Mouse (Mus musculus): Measurements from ENCODE around the gene Fbxo7. TPM values are rescaled to one million over a fixed set of nuclear protein-coding genes. Genes with fewer than 3 reads are reported as not detected.

The Fbxo7 gene
- polyA plus RNA-seq, 1 experiment from 2014 or later = 26.0 TPM

GRCm38 (mm10) chr10:86046371-86046770 is 24.6 kb downstream of the Fbxo7 start:
- Histone ChIP-seq H3K27me3 (no peaks in the 10 kb centered on the region), H3K36me3 (peaks cover 28% of the 10 kb centered on the region), H3K4me1 (replicated peaks) (no peaks in the 10 kb centered on the region), H3K9ac (no peak overlapping the region), H3K4me2 (no peak overlapping the region), H3K4me3 (no peak overlapping the region), H3K27ac (replicated peaks) (no peak overlapping the region), H3K9me3 (no peaks in the 10 kb centered on the region)
- ATAC-seq (ENCODE audit: low read depth) = no peak
- WGBS = 95% methylated on average over 1 of the region's 1 CpGs

GRCm38 (mm10) chr10:86047786-86048185 is 26.0 kb downstream of the Fbxo7 start:
- Histone ChIP-seq H3K27me3 (no peaks in the 10 kb centered on the region), H3K4me1 (replicated peaks) (no peaks in the 10 kb centered on the region), H3K9me3 (no peaks in the 10 kb centered on the region), H3K36me3 (peaks cover 28% of the 10 kb centered on the region), H3K4me2 (no peak overlapping the region), H3K27ac (replicated peaks) (no peak overlapping the region), H3K9ac (no peak overlapping the region), H3K4me3 (no peak overlapping the region)
- ATAC-seq (ENCODE audit: low read depth) = no peak
- WGBS = 90% methylated on average over 9 of the region's 9 CpGs

DNA sequence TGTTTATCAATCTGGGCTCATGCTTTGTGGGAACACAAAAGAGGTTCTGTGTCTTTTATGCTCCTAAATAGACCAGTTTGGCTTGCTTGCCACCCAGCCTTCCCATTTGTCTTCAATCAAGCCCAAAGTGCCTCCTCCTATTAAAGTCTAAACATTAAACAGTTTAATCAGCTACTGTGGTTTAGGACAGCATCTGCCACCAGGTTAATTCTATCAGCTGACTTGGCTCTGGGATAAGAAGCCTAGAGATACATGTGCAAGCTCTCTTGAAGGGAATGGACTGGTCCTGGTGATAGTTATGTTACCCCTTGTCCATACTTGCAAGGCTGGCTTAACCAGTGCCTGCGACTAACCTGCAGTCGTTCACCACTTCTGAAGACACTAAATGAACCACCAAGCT is 28.8 kb downstream of the Fbxo7 start:
- 17% methylated on average over 2 of the region's 2 CpGs for WGBS

GRCm38 (mm10) chr10:86052818-86053522 is 31.2 kb downstream of the Fbxo7 start:
- H3K9me3 ChIP-seq = no peaks in the 10 kb centered on the region
- ATAC-seq (ENCODE audit: low read depth) = no peak
- no peaks in the 10 kb centered on the region for H3K4me1 ChIP-seq (replicated peaks)
- H3K27ac ChIP-seq (replicated peaks) = no peak overlapping the region
- peaks cover 56% of the 10 kb centered on the region for H3K36me3 ChIP-seq
- no peak overlapping the region for H3K9ac ChIP-seq
- H3K4me2 ChIP-seq = no peak overlapping the region
- no peaks in the 10 kb centered on the region for H3K27me3 ChIP-seq
- WGBS = 79% methylated on average over 10 of the region's 10 CpGs
- H3K4me3 ChIP-seq = no peak overlapping the region

More for the DNA sequence above, 28.8 kb downstream of the Fbxo7 start:
- H3K9me3 ChIP-seq = no peaks in the 10 kb centered on the region
- no peaks in the 10 kb centered on the region for H3K27me3 ChIP-seq
- no peak overlapping the region for H3K4me2 ChIP-seq
- ATAC-seq (ENCODE audit: low read depth) = no peak
- no peak overlapping the region for H3K9ac ChIP-seq
- H3K4me1 ChIP-seq (replicated peaks) = no peaks in the 10 kb centered on the region
- peaks cover 45% of the 10 kb centered on the region for H3K36me3 ChIP-seq
- no peak overlapping the region for H3K4me3 ChIP-seq
- H3K27ac ChIP-seq (replicated peaks) = no peak overlapping the region

DNA sequence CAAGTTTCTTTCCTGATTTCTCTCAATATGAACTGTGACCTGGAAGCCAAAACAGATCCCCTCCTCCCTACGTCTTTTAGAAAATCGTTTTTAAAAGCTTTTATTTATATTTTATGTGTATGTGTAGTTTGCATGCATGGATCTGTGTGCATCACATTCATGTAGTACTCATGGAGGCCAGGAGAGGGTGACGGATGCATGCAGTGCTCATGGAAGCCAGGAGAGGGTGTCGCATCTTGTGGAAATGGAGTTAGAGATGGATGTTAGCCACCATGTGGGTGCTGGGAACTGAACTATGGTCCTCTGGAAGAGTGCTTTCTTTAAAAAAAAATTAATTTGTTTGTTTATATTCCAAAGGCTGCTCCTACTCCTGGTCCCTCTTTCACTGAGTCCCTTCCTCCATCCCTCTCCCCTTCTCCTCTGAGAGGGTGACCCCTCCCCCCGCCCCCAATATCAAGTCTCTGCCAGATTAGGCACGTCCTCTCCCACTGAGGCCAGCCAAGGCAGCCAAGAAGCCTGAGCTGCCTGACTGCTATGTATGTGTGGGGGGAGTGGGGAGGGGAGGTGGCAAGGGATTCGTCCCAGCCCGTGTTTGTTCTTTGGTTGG is 34.6 kb downstream of the Fbxo7 start:
- H3K9me3 ChIP-seq = no peaks in the 10 kb centered on the region
- peaks cover 48% of the 10 kb centered on the region for H3K36me3 ChIP-seq
- ATAC-seq (ENCODE audit: low read depth) = no peak
- no peak overlapping the region for H3K4me3 ChIP-seq
- H3K27me3 ChIP-seq = no peaks in the 10 kb centered on the region
- no peak overlapping the region for H3K4me2 ChIP-seq
- H3K9ac ChIP-seq = no peak overlapping the region
- WGBS = 91% methylated on average over 8 of the region's 8 CpGs
- no peak overlapping the region for H3K27ac ChIP-seq (replicated peaks)
- H3K4me1 ChIP-seq (replicated peaks) = no peaks in the 10 kb centered on the region

- no peaks in the 10 kb centered on the region for H3K4me1 ChIP-seq (replicated peaks)
- WGBS = 84% methylated on average over 11 of the region's 11 CpGs
- H3K27ac ChIP-seq (replicated peaks) = no peak overlapping the region
- H3K36me3 ChIP-seq = peaks cover 55% of the 10 kb centered on the region
- H3K9ac ChIP-seq = no peak overlapping the region
- no peaks in the 10 kb centered on the region for H3K27me3 ChIP-seq
- H3K4me3 ChIP-seq = no peak overlapping the region
- H3K4me2 ChIP-seq = no peak overlapping the region
- H3K9me3 ChIP-seq = no peaks in the 10 kb centered on the region
- ATAC-seq (ENCODE audit: low read depth) = no peak
Measured at GRCm38 (mm10) chr10:86057286-86057685, 35.5 kb downstream of the Fbxo7 start.

DNA sequence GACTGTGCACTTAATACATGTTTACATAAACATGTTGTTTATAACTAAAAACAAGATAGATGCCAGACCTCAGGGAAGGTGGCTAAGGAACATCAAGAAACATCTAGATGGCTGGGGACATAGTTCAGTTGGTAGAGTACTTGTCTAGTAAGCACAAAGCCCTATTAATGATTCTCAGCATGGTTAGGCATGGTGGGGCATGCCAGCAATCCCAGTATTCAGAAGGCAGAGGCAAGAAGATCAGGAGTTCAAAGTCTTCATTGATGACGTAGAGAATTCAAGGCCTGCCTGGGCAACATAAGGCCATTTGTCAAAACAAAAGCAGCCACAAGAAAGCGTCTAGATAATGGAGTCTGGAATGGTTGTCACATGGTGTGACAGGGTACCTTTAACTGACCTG is 35.9 kb downstream of the Fbxo7 start:
- Histone ChIP-seq H3K27ac (replicated peaks) (no peak overlapping the region), H3K9me3 (no peaks in the 10 kb centered on the region)

GRCm38 (mm10) chr10:86060267-86060666 is 38.5 kb downstream of the Fbxo7 start:
- peaks cover 33% of the 10 kb centered on the region for H3K36me3 ChIP-seq
- H3K27me3 ChIP-seq = no peaks in the 10 kb centered on the region
- WGBS = 46% methylated on average over 3 of the region's 3 CpGs
- no peak for ATAC-seq (ENCODE audit: low read depth)
- H3K27ac ChIP-seq (replicated peaks) = 0 out of 2 replicates have a peak overlapping the region, but pooled peaks have one; percentile 0
- no peak overlapping the region for H3K4me2 ChIP-seq
- H3K9me3 ChIP-seq = no peaks in the 10 kb centered on the region
- H3K9ac ChIP-seq = no peak overlapping the region
- no peaks in the 10 kb centered on the region; the same call in 1 of the 2 replicates for H3K4me1 ChIP-seq (replicated peaks)
- H3K4me3 ChIP-seq = no peak overlapping the region

More for the DNA sequence above, 35.9 kb downstream of the Fbxo7 start:
- WGBS = 65% methylated on average over 2 of the region's 2 CpGs
- Histone ChIP-seq H3K27me3 (no peaks in the 10 kb centered on the region), H3K4me1 (replicated peaks) (no peaks in the 10 kb centered on the region), H3K9ac (no peak overlapping the region), H3K4me3 (no peak overlapping the region), H3K36me3 (peaks cover 56% of the 10 kb centered on the region), H3K4me2 (no peak overlapping the region)
- ATAC-seq (ENCODE audit: low read depth) = no peak

DNA sequence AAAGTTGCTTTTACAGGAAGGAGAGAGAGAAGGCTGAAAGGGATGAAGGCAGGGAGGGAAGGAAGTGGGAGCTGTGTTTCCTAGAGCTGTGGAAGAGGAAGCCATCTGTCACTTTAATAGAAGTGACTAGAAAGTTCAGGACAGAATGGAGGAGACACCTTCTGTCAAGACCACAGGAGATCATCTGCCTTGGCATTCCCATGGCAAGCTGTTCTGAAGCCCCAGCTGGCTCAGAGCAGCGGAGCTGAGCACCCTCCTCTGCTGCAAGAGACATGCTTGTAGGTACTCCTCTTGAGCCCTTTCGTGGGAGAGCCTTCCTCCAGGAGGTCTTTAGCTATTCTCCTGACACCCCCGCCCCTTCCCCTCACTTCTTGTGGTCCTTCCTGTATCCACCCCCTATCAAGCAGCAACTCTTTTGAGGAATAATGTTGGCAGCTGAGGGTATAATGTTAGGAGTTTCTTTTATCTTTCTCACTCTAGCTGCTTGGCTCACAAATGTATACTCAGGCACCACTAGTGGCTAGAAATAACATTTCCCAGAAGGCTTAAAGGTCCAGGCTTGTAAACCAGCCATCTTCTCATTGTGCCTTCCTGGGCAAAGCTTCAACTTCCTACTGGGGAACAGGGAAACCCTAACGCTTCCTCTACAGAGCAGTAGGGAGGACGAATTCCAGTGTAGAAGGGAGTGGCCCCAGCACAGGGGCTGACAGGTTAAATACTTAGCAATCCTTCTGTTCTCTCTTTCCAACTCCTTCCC is 40.7 kb downstream of the Fbxo7 start:
- Histone ChIP-seq H3K4me1 (replicated peaks) (no peaks in the 10 kb centered on the region; the same call in 1 of the 2 replicates), H3K4me2 (no peak overlapping the region), H3K9ac (no peak overlapping the region), H3K9me3 (no peaks in the 10 kb centered on the region), H3K4me3 (no peak overlapping the region), H3K27me3 (no peaks in the 10 kb centered on the region), H3K27ac (replicated peaks) (no peak overlapping the region), H3K36me3 (peaks cover 11% of the 10 kb centered on the region)
- WGBS = 67% methylated on average over 5 of the region's 5 CpGs
- ATAC-seq (ENCODE audit: low read depth) = no peak

DNA sequence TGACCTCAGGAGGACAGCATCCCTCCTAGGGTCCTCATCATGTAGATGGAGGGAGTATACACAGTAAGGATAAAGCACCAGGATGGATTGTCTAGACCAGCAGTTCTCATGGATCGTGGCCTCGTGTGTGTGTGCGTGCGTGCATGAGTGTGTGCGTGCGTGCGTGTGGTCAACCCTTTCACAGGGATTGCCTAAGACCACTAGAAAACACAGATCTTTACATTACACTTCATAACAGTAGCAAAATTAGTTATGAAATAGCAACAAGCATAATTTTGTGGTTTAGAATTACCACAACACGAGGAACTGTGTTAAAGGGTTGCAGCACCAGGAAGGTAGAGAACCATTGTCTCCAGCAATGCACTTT is 41.2 kb downstream of the Fbxo7 start:
- Histone ChIP-seq H3K27me3 (no peaks in the 10 kb centered on the region), H3K9ac (no peak overlapping the region), H3K4me3 (no peak overlapping the region), H3K4me1 (replicated peaks) (no peaks in the 10 kb centered on the region; the same call in 1 of the 2 replicates), H3K4me2 (no peak overlapping the region), H3K9me3 (no peaks in the 10 kb centered on the region), H3K27ac (replicated peaks) (no peak overlapping the region), H3K36me3 (peaks cover 8% of the 10 kb centered on the region)
- WGBS = 94% methylated on average over 8 of the region's 8 CpGs
- no peak for ATAC-seq (ENCODE audit: low read depth)

GRCm38 (mm10) chr10:86064937-86065336 is 43.2 kb downstream of the Fbxo7 start:
- Histone ChIP-seq H3K4me3 (no peak overlapping the region), H3K9ac (no peak overlapping the region), H3K9me3 (no peaks in the 10 kb centered on the region), H3K27me3 (no peaks in the 10 kb centered on the region), H3K4me1 (replicated peaks) (peaks cover 8% of the 10 kb centered on the region; the same call in 1 of the 2 replicates), H3K4me2 (no peak overlapping the region), H3K27ac (replicated peaks) (no peak overlapping the region), H3K36me3 (peaks cover 8% of the 10 kb centered on the region)
- peak; percentile 78 for ATAC-seq (ENCODE audit: low read depth)
- 6% methylated on average over 4 of the region's 4 CpGs for WGBS

- H3K9me3 ChIP-seq = no peaks in the 10 kb centered on the region
- 83% methylated on average over 1 of the region's 1 CpGs for WGBS
- H3K27me3 ChIP-seq = no peaks in the 10 kb centered on the region
- H3K4me3 ChIP-seq = no peak overlapping the region
- ATAC-seq (ENCODE audit: low read depth) = no peak
- H3K27ac ChIP-seq (replicated peaks) = no peak overlapping the region
- H3K36me3 ChIP-seq = peaks cover 8% of the 10 kb centered on the region
- no peak overlapping the region for H3K9ac ChIP-seq
- H3K4me2 ChIP-seq = no peak overlapping the region
- peaks cover 8% of the 10 kb centered on the region; the same call in 1 of the 2 replicates for H3K4me1 ChIP-seq (replicated peaks)
Measured at GRCm38 (mm10) chr10:86065661-86066060, 43.9 kb downstream of the Fbxo7 start.
